Mouse (Mus musculus) forebrain, postnatal 0 days (tissue): ENCODE measurements around the gene Nfatc3. TPM values are rescaled to one million over a fixed set of nuclear protein-coding genes. Genes with fewer than 3 reads are reported as not detected.

Experiments used
- ATAC-seq: fragments of 200-750 bp; cut with Nextera tagmentation; 2 replicates; pipeline ENCODE4 v1.8.0; 2017; ENCODE audit warnings: mild to moderate bottlenecking, moderate library complexity
- DNase-seq: peaks from one replicate; pipeline ENCODE4 v3.0.0-alpha.2; 2015
- H3K27ac ChIP-seq: fragments of 300-500 bp; sonication (generic); 2 replicates; pipeline ENCODE4 v1.5.1; 2014; ENCODE audit warnings: low read depth, mild to moderate bottlenecking, antibody characterized with exemption, low read length, moderate library complexity, mixed read lengths
- H3K27me3 ChIP-seq: fragments of 300-500 bp; sonication (generic); 2 replicates; pipeline ENCODE4 v1.6.1; 2014; ENCODE audit warnings: mild to moderate bottlenecking, low read length, mixed read lengths; ENCODE audit not compliant: insufficient read depth
- H3K36me3 ChIP-seq: fragments of 300-500 bp; sonication (generic); 2 replicates; pipeline ENCODE4 v1.6.1; 2014; ENCODE audit warnings: mild to moderate bottlenecking, moderate library complexity; ENCODE audit not compliant: insufficient read depth
- H3K4me1 ChIP-seq: fragments of 300-500 bp; sonication (generic); 2 replicates; pipeline ENCODE4 v1.6.1; 2014; ENCODE audit warnings: antibody characterized with exemption; ENCODE audit not compliant: insufficient read depth
- H3K4me2 ChIP-seq: fragments of 300-500 bp; sonication (generic); 2 replicates; pipeline ENCODE4 v1.6.1; 2014; ENCODE audit warnings: low read depth, mild to moderate bottlenecking, moderate library complexity
- H3K4me3 ChIP-seq: fragments of 300-500 bp; sonication (generic); 2 replicates; pipeline ENCODE4 v1.5.1; 2014; ENCODE audit warnings: low read depth, low read length, mixed read lengths
- H3K9ac ChIP-seq: fragments of 300-500 bp; sonication (generic); 2 replicates; pipeline ENCODE4 v1.6.1; 2014; ENCODE audit warnings: mild to moderate bottlenecking
- H3K9me3 ChIP-seq: fragments of 300-500 bp; sonication (generic); 2 replicates; pipeline ENCODE4 v1.6.1; 2016; ENCODE audit warnings: low read length
- CTCF ChIP-seq: sonication (generic); IDR thresholded peaks from 2 replicates; pipeline ENCODE4 v1.5.1; 2016; ENCODE audit warnings: antibody characterized with exemption, control low read depth, low read depth
- WGBS: fragments of 180-500 bp; shearing (Covaris S2); extraction: QIAGEN DNeasy Blood & Tissue Kit; methylation state at CpG from one replicate; pipeline ENCODE4 v1.1.7; 2014; 5-methylcytosine and 5-hydroxymethylcytosine counted together
- polyA plus RNA-seq: library from polyadenylated mRNA; unstranded; fragments of >200 nt; fragmentation: Nextera tagmentation; extraction: Ambion mirVana; gene quantifications from 2 replicates; pipeline ENCODE4 v1.2.1, GENCODE M21; 2015
- total RNA-seq: library from RNA; depleted of rRNA; stranded (reverse); fragments of >200 nt; gene quantifications from 2 replicates; pipeline ENCODE4 v1.2.3, GENCODE M21; 2014

The Nfatc3 gene
- total and polyA plus RNA-seq, 2 experiments from 2014 or later: 1.9 to 16.0 TPM

GRCm38 (mm10) chr8:106129997-106130396 is 71.4 kb downstream of the Nfatc3 start:
- peaks cover 13% of the 10 kb centered on the region for H3K27me3 ChIP-seq
- 90% methylated on average over 2 of the region's 2 CpGs for WGBS
- no peak for DNase-seq

GRCm38 (mm10) chr8:106130505-106130904 is 71.9 kb downstream of the Nfatc3 start:
- ATAC-seq (no peak), DNase-seq (no peak)
- Histone ChIP-seq H3K27ac (no peak overlapping the region), H3K4me2 (no peak overlapping the region), H3K9me3 (no peaks in the 10 kb centered on the region), H3K9ac (no peak overlapping the region), H3K36me3 (peaks cover 27% of the 10 kb centered on the region), H3K27me3 (peaks cover 18% of the 10 kb centered on the region), H3K4me3 (no peak overlapping the region), H3K4me1 (no peaks in the 10 kb centered on the region; the same call in 1 of the 2 replicates)
- no peak for TF ChIP-seq CTCF
- 85% methylated on average over 2 of the region's 2 CpGs for WGBS

More at GRCm38 (mm10) chr8:106129997-106130396, 71.4 kb downstream of the Nfatc3 start:
- no peak for ATAC-seq
- Histone ChIP-seq H3K36me3 (peaks cover 27% of the 10 kb centered on the region), H3K9ac (no peak overlapping the region), H3K9me3 (no peaks in the 10 kb centered on the region), H3K4me3 (no peak overlapping the region), H3K4me1 (no peaks in the 10 kb centered on the region; the same call in 1 of the 2 replicates), H3K27ac (no peak overlapping the region), H3K4me2 (no peak overlapping the region)
- no peak for TF ChIP-seq CTCF

- H3K9ac ChIP-seq: no peak overlapping the region
- no peaks in the 10 kb centered on the region for H3K9me3 ChIP-seq
- DNase-seq: no peak
Measured at GRCm38 (mm10) chr8:106131021-106131420, 72.4 kb downstream of the Nfatc3 start.

GRCm38 (mm10) chr8:106131488-106132222 is 73.0 kb downstream of the Nfatc3 start:
- H3K27me3 ChIP-seq: peaks cover 30% of the 10 kb centered on the region
- H3K9me3 ChIP-seq: no peaks in the 10 kb centered on the region
- H3K36me3 ChIP-seq: peaks cover 27% of the 10 kb centered on the region
- no peak overlapping the region for H3K4me3 ChIP-seq
- no peak overlapping the region for H3K4me2 ChIP-seq
- TF ChIP-seq CTCF: no peak
- H3K27ac ChIP-seq: no peak overlapping the region
- H3K9ac ChIP-seq: no peak overlapping the region
- WGBS: 90% methylated on average over 7 of the region's 7 CpGs
- ATAC-seq (no peak), DNase-seq (no peak)
- peaks cover 5% of the 10 kb centered on the region; the same call in 1 of the 2 replicates for H3K4me1 ChIP-seq

More at GRCm38 (mm10) chr8:106131021-106131420, 72.4 kb downstream of the Nfatc3 start:
- Histone ChIP-seq H3K4me2 (no peak overlapping the region), H3K27ac (no peak overlapping the region), H3K36me3 (peaks cover 27% of the 10 kb centered on the region), H3K4me3 (no peak overlapping the region), H3K27me3 (peaks cover 23% of the 10 kb centered on the region), H3K4me1 (no peaks in the 10 kb centered on the region; the same call in 1 of the 2 replicates)
- TF ChIP-seq CTCF: no peak
- no peak for ATAC-seq
- 92% methylated on average over 4 of the region's 4 CpGs for WGBS

- Histone ChIP-seq H3K4me1 (peaks cover 12% of the 10 kb centered on the region), H3K9ac (no peak overlapping the region), H3K36me3 (peaks cover 26% of the 10 kb centered on the region), H3K27me3 (peaks cover 36% of the 10 kb centered on the region), H3K4me2 (no peak overlapping the region), H3K9me3 (no peaks in the 10 kb centered on the region), H3K27ac (no peak overlapping the region), H3K4me3 (no peak overlapping the region)
- no peak for TF ChIP-seq CTCF
- ATAC-seq: no peak
- WGBS: 90% methylated on average over 11 of the region's 11 CpGs
- DNase-seq: no peak
Measured at GRCm38 (mm10) chr8:106132356-106132755, 73.7 kb downstream of the Nfatc3 start.

GRCm38 (mm10) chr8:106133526-106133925 is 74.9 kb downstream of the Nfatc3 start:
- peaks cover 16% of the 10 kb centered on the region for H3K4me1 ChIP-seq
- H3K9me3 ChIP-seq: no peaks in the 10 kb centered on the region
- peaks cover 23% of the 10 kb centered on the region for H3K36me3 ChIP-seq
- no peak overlapping the region for H3K4me2 ChIP-seq
- DNase-seq (no peak), ATAC-seq (no peak)
- no peak overlapping the region for H3K27ac ChIP-seq
- H3K4me3 ChIP-seq: no peak overlapping the region
- TF ChIP-seq CTCF: no peak
- no peak overlapping the region for H3K9ac ChIP-seq
- H3K27me3 ChIP-seq: peaks cover 42% of the 10 kb centered on the region
- 77% methylated on average over 13 of the region's 13 CpGs for WGBS

- H3K4me2 ChIP-seq: no peak overlapping the region
- DNase-seq (no peak), ATAC-seq (no peak)
- no peak for TF ChIP-seq CTCF
- 84% methylated on average over 6 of the region's 6 CpGs for WGBS
- H3K9me3 ChIP-seq: no peaks in the 10 kb centered on the region
- H3K27ac ChIP-seq: no peak overlapping the region
- H3K9ac ChIP-seq: no peak overlapping the region
- H3K36me3 ChIP-seq: peaks cover 19% of the 10 kb centered on the region
- peaks cover 16% of the 10 kb centered on the region for H3K4me1 ChIP-seq
- no peak overlapping the region for H3K4me3 ChIP-seq
- H3K27me3 ChIP-seq: peaks cover 45% of the 10 kb centered on the region
Measured at GRCm38 (mm10) chr8:106133946-106134345, 75.3 kb downstream of the Nfatc3 start.
